Mouse (Mus musculus): ENCODE results near the gene Spink4.

DNA sequence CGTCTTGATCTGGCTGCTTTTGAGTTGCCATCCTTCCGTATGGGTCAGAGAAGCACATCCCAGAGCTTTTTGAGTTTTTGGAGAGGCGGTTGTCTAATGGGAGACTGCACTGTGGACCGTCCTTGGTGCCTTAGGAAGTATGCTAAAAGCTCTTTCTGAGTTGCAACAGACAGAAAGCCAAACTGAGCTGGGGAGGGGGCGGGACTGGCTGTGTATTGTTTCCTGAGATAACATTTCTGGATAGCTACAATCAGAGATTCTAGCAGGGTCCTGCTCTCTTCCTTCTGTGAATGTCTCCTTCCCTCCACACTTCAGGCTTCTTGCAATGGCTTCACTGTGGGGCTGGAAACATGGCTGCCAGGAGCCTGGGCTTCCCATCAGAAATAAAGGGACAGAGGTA is 42.3 kb upstream of the Spink4 start:
- TF ChIP-seq CTCF (IDR thresholded peaks at IDR 0.05; ENCODE audit: low read depth), result no peak
- TF ChIP-seq EP300 (IDR thresholded peaks at IDR 0.05; ENCODE audit: low read depth), result no peak

All from liver, postnatal 0 days (tissue).